Mouse (Mus musculus) ovary, postnatal 10 days (tissue): ENCODE results near the gene Fam196a.

Experiments
- DNase-seq: peaks from one replicate; pipeline ENCODE4 v3.0.0; 2022; ENCODE audit warnings: low spot score

The Fam196a gene

GRCm38 (mm10) chr7:134840066-134840465, 98.2 kb downstream of the Fam196a start:
- no peak for DNase-seq
